Comparison of ENCODE assay signal across 14 mouse cellular contexts in genomic region chr2:110063131-110063530, GRCm38 (mm10). TPM values are rescaled to one million over a fixed set of nuclear protein-coding genes. Genes with fewer than 3 reads are reported as not detected.
A peak's percentile ranks its signal among the peaks of the same experiment; 100 is the strongest.
DNase-seq lines count a peak whose midpoint lies in the region; ATAC-seq and TF ChIP-seq lines count a peak whose summit lies in the region.
"Had no signal": no experiment of that assay in that cellular context is flagged by ENCODE, and none has a peak within 500 bp of the region (broad histone marks: within the 10 kb centered on the region; RNA-seq: fewer than 3 reads in every experiment).

No protein-coding gene starts in this region.

- no peak for TF ChIP-seq POLR2A in lung, adult 2 months (IDR thresholded peaks at IDR 0.05; ENCODE audit: borderline replicate concordance, extremely low read depth, low read depth, low read length)

- H3K27ac ChIP-seq in forebrain, embryonic 14.5 days (ENCODE audit: low read depth, low read length), result no peak overlapping the region
- H3K27ac ChIP-seq: lung, embryonic 15.5 days; neural tube, embryonic 15.5 days had no signal

- no peaks in the 10 kb centered on the region for H3K36me3 ChIP-seq in forebrain, embryonic 14.5 days (ENCODE audit: control insufficient read depth, insufficient read depth, low read length)
- H3K36me3 ChIP-seq: lung, embryonic 15.5 days; neural tube, embryonic 15.5 days had no signal

- H3K27me3 ChIP-seq in forebrain, embryonic 14.5 days (replicated peaks; ENCODE audit: control insufficient read depth, insufficient read depth, low read length), result no peaks in the 10 kb centered on the region
- H3K27me3 ChIP-seq: lung, embryonic 15.5 days; neural tube, embryonic 15.5 days had no signal

- H3K4me3 ChIP-seq in lung, adult 2 months (replicated peaks; ENCODE audit: extremely low read depth, low read depth, low read length), result no peak overlapping the region
- H3K4me3 ChIP-seq in forebrain, embryonic 14.5 days (ENCODE audit: low read depth, low read length), result no peak overlapping the region
- H3K4me3 ChIP-seq: lung, embryonic 15.5 days; neural tube, embryonic 15.5 days had no signal

- ATAC-seq in forebrain, embryonic 14.5 days, result no peak
- ATAC-seq: inflammation-experienced regulatory T-cells, adult 6 months; midbrain, embryonic 16.5 days had no signal

- no peaks in the 10 kb centered on the region for H3K4me1 ChIP-seq in lung, adult 2 months (ENCODE audit: control insufficient read depth, insufficient read depth, low read length)
- H3K4me1 ChIP-seq in forebrain, embryonic 14.5 days (ENCODE audit: control insufficient read depth, insufficient read depth, low read length), result no peaks in the 10 kb centered on the region
- H3K4me1 ChIP-seq: lung, embryonic 15.5 days; neural tube, embryonic 15.5 days had no signal

- DNase-seq in adrenal gland, postnatal 10 days, result peak; percentile 7
- DNase-seq in adrenal gland, adult 18-20 months (ENCODE audit: low spot score in 2 of 2), result no peak
- DNase-seq in kidney, adult 8-10 months, result peak; percentile 7 to 38
- no peak for DNase-seq in kidney, postnatal 10 days
- DNase-seq in lung, postnatal 36 days, result peak; percentile 10
- DNase-seq in lung, adult 2 months, result no peak
- DNase-seq in large intestine, adult 2 months (ENCODE audit: low read depth, low spot score), result peak; percentile 39
- no peak for DNase-seq in forebrain, embryonic 14.5 days (ENCODE audit: low spot score)
- DNase-seq: B cell, adult 2 months; embryo, embryonic 11 days had no signal

- no peak overlapping the region for H3K9ac ChIP-seq in forebrain, embryonic 14.5 days (ENCODE audit: low read length)
- H3K9ac ChIP-seq: lung, embryonic 15.5 days; neural tube, embryonic 15.5 days had no signal

- no peak for TF ChIP-seq CTCF in lung, adult 2 months (IDR thresholded peaks at IDR 0.05; ENCODE audit: insufficient read depth, low read length)

- H3K9me3 ChIP-seq in forebrain, embryonic 14.5 days (replicated peaks; ENCODE audit: control insufficient read depth, low read length), result no peaks in the 10 kb centered on the region
- H3K9me3 ChIP-seq: lung, embryonic 15.5 days; neural tube, embryonic 15.5 days had no signal

- H3K4me2 ChIP-seq in forebrain, embryonic 14.5 days (ENCODE audit: low read length), result no peak overlapping the region
- H3K4me2 ChIP-seq: lung, embryonic 15.5 days; neural tube, embryonic 15.5 days had no signal

- 81% methylated on average over 1 of the region's 1 CpGs for WGBS in lung, adult 2 months
- 90% methylated on average over 1 of the region's 1 CpGs for WGBS in large intestine, adult 2 months
- 92% methylated on average over 1 of the region's 1 CpGs for WGBS in forebrain, embryonic 14.5 days

RNA-seq across cellular contexts. Expression of gene Ccdc34, which starts 45.5 kb away (rescaled TPM):
- total RNA-seq in adrenal gland, postnatal 10 days (2021), result 10 to 100 TPM; 13.8 to 16.7 TPM
- 1 to 10 TPM; 5.6 to 6.4 TPM for total RNA-seq in adrenal gland, adult 18-20 months (2021)
- polyA plus RNA-seq in lung, adult 2 months (2012; rRNA removed), result 3.9 and 4.0 TPM in 2 replicates
- polyA plus RNA-seq in large intestine, adult 2 months (2012; rRNA removed), result 13.3 and 14.1 TPM in 2 replicates
- 35.8 and 39.2 TPM in 2 replicates for polyA plus RNA-seq in forebrain, embryonic 14.5 days (2014; fragmentation: Nextera tagmentation; extraction: Ambion mirVana)

Comparison
In these comparisons a context has a peak if more than half of its experiments do, and no peak if none do; other contexts are left out.
1. DNase-seq: peak in adrenal gland, postnatal 10 days (single experiment), kidney, adult 8-10 months (2 of 2), lung, postnatal 36 days (single experiment) and large intestine, adult 2 months (single experiment); none in adrenal gland, adult 18-20 months (0 of 2), kidney, postnatal 10 days (single experiment), lung, adult 2 months (single experiment) and forebrain, embryonic 14.5 days (single experiment).